Mouse (Mus musculus): Measurements from ENCODE around the gene Gda.

- TF ChIP-seq TAL1 (IDR thresholded peaks at IDR 0.05; ENCODE audit: low read length): no peak
- TF ChIP-seq GATA1 (IDR thresholded peaks at IDR 0.05; ENCODE audit: low read length): no peak
Observed at GRCm38 (mm10) chr19:21507561-21508232, 34.5 kb upstream of the Gda start.

Measured in erythroblast, embryonic 14.5 days (primary cell).